Mouse (Mus musculus): ENCODE measurements around the gene Adgrg3. TPM values are rescaled to one million over a fixed set of nuclear protein-coding genes. Genes with fewer than 3 reads are reported as not detected.

Gene Adgrg3
- total and polyA plus RNA-seq, 3 experiments, result 0.12 to 0.49 TPM; not detected in 1

GRCm38 (mm10) chr8:95047884-95048680, 30.6 kb downstream of the Adgrg3 start:
- DNase-seq (ENCODE audit: low spot score), result no peak
- no peaks in the 10 kb centered on the region for H3K9me3 ChIP-seq (replicated peaks)
- no peaks in the 10 kb centered on the region for H3K36me3 ChIP-seq (replicated peaks)
- ATAC-seq (ENCODE audit: extremely low read depth, insufficient number of reproducible peaks, low FRiP score, poor library complexity, severe bottlenecking), result no peak
- TF ChIP-seq TAL1 (conservative IDR thresholded peaks at IDR 0.05; ENCODE audit: low read depth, low read length), result no peak
- no peak for TF ChIP-seq GATA2 (IDR thresholded peaks at IDR 0.05; ENCODE audit: borderline replicate concordance, low read depth, low read length)
- TF ChIP-seq GATA1 (IDR thresholded peaks at IDR 0.05; ENCODE audit: borderline replicate concordance, low read length), result no peak
- no peak for TF ChIP-seq CTCF (IDR thresholded peaks at IDR 0.05; ENCODE audit: low read depth, low read length)
- no peak for TF ChIP-seq POLR2AphosphoS5 (IDR thresholded peaks at IDR 0.05; ENCODE audit: insufficient replicate concordance, low read depth, low read length)
- peaks cover 12% of the 10 kb centered on the region for H3K27me3 ChIP-seq (ENCODE audit: insufficient read depth, low read length)
- no peak overlapping the region for H3K4me3 ChIP-seq (ENCODE audit: low read depth, low read length)
- no peaks in the 10 kb centered on the region for H3K4me1 ChIP-seq (ENCODE audit: insufficient read depth, low read depth, low read length)

GRCm38 (mm10) chr8:95049636-95050035, 32.1 kb downstream of the Adgrg3 start:
- H3K36me3 ChIP-seq (replicated peaks), result no peaks in the 10 kb centered on the region
- DNase-seq (ENCODE audit: low spot score) (no peak), ATAC-seq (ENCODE audit: extremely low read depth, insufficient number of reproducible peaks, low FRiP score, poor library complexity, severe bottlenecking) (no peak)
- H3K27me3 ChIP-seq (ENCODE audit: insufficient read depth, low read length), result peaks cover 11% of the 10 kb centered on the region
- TF ChIP-seq TAL1 (conservative IDR thresholded peaks at IDR 0.05; ENCODE audit: low read depth, low read length) (no peak), POLR2AphosphoS5 (IDR thresholded peaks at IDR 0.05; ENCODE audit: insufficient replicate concordance, low read depth, low read length) (no peak), CTCF (IDR thresholded peaks at IDR 0.05; ENCODE audit: low read depth, low read length) (no peak), GATA1 (IDR thresholded peaks at IDR 0.05; ENCODE audit: borderline replicate concordance, low read length) (no peak), GATA2 (IDR thresholded peaks at IDR 0.05; ENCODE audit: borderline replicate concordance, low read depth, low read length) (no peak)
- no peak overlapping the region for H3K4me3 ChIP-seq (ENCODE audit: low read depth, low read length)
- H3K9me3 ChIP-seq (replicated peaks), result no peaks in the 10 kb centered on the region
- no peaks in the 10 kb centered on the region for H3K4me1 ChIP-seq (ENCODE audit: insufficient read depth, low read depth, low read length)

GRCm38 (mm10) chr8:95054438-95054837, 36.9 kb downstream of the Adgrg3 start:
- ATAC-seq (ENCODE audit: extremely low read depth, insufficient number of reproducible peaks, low FRiP score, poor library complexity, severe bottlenecking), result no peak

GRCm38 (mm10) chr8:95054927-95055510, 37.5 kb downstream of the Adgrg3 start, which contains the start of gene Drc7:
Gene Drc7, plus strand, starts transcription at chr8:95055103.
- no peaks in the 10 kb centered on the region for H3K4me1 ChIP-seq (ENCODE audit: insufficient read depth, low read depth, low read length)

More at GRCm38 (mm10) chr8:95054438-95054837, 36.9 kb downstream of the Adgrg3 start:
- Histone ChIP-seq H3K4me3 (ENCODE audit: low read depth, low read length) (no peak overlapping the region), H3K4me1 (ENCODE audit: insufficient read depth, low read depth, low read length) (no peaks in the 10 kb centered on the region), H3K27me3 (ENCODE audit: insufficient read depth, low read length) (peaks cover 26% of the 10 kb centered on the region), H3K36me3 (replicated peaks) (no peaks in the 10 kb centered on the region), H3K9me3 (replicated peaks) (no peaks in the 10 kb centered on the region)
- TF ChIP-seq GATA2 (IDR thresholded peaks at IDR 0.05; ENCODE audit: borderline replicate concordance, low read depth, low read length), result no peak
- TF ChIP-seq CTCF (IDR thresholded peaks at IDR 0.05; ENCODE audit: low read depth, low read length), result no peak
- no peak for TF ChIP-seq POLR2AphosphoS5 (IDR thresholded peaks at IDR 0.05; ENCODE audit: insufficient replicate concordance, low read depth, low read length)
- TF ChIP-seq TAL1 (conservative IDR thresholded peaks at IDR 0.05; ENCODE audit: low read depth, low read length), result no peak
- no peak for TF ChIP-seq GATA1 (IDR thresholded peaks at IDR 0.05; ENCODE audit: borderline replicate concordance, low read length)
- DNase-seq (ENCODE audit: low spot score), result no peak

GRCm38 (mm10) chr8:95056414-95056813, 38.9 kb downstream of the Adgrg3 start:
- Histone ChIP-seq H3K36me3 (replicated peaks) (no peaks in the 10 kb centered on the region), H3K9me3 (replicated peaks) (no peaks in the 10 kb centered on the region), H3K4me3 (ENCODE audit: low read depth, low read length) (no peak overlapping the region), H3K27me3 (ENCODE audit: insufficient read depth, low read length) (peaks cover 26% of the 10 kb centered on the region), H3K4me1 (ENCODE audit: insufficient read depth, low read depth, low read length) (no peaks in the 10 kb centered on the region)
- TF ChIP-seq POLR2AphosphoS5 (IDR thresholded peaks at IDR 0.05; ENCODE audit: insufficient replicate concordance, low read depth, low read length), result no peak
- no peak for TF ChIP-seq GATA2 (IDR thresholded peaks at IDR 0.05; ENCODE audit: borderline replicate concordance, low read depth, low read length)
- TF ChIP-seq CTCF (IDR thresholded peaks at IDR 0.05; ENCODE audit: low read depth, low read length), result no peak
- no peak for TF ChIP-seq GATA1 (IDR thresholded peaks at IDR 0.05; ENCODE audit: borderline replicate concordance, low read length)
- TF ChIP-seq TAL1 (conservative IDR thresholded peaks at IDR 0.05; ENCODE audit: low read depth, low read length), result no peak
- no peak for DNase-seq (ENCODE audit: low spot score)
- no peak for ATAC-seq (ENCODE audit: extremely low read depth, insufficient number of reproducible peaks, low FRiP score, poor library complexity, severe bottlenecking)

More at GRCm38 (mm10) chr8:95054927-95055510, 37.5 kb downstream of the Adgrg3 start, which contains the start of gene Drc7:
- Histone ChIP-seq H3K9me3 (replicated peaks) (no peaks in the 10 kb centered on the region), H3K4me3 (ENCODE audit: low read depth, low read length) (no peak within 1 kb of the TSS), H3K36me3 (replicated peaks) (no peaks in the 10 kb centered on the region), H3K27me3 (ENCODE audit: insufficient read depth, low read length) (peaks cover 26% of the 10 kb centered on the region)
- no peak for TF ChIP-seq CTCF (IDR thresholded peaks at IDR 0.05; ENCODE audit: low read depth, low read length)
- no peak for TF ChIP-seq GATA1 (IDR thresholded peaks at IDR 0.05; ENCODE audit: borderline replicate concordance, low read length)
- no peak for TF ChIP-seq GATA2 (IDR thresholded peaks at IDR 0.05; ENCODE audit: borderline replicate concordance, low read depth, low read length)
- no peak for TF ChIP-seq TAL1 (conservative IDR thresholded peaks at IDR 0.05; ENCODE audit: low read depth, low read length)
- TF ChIP-seq POLR2AphosphoS5 (IDR thresholded peaks at IDR 0.05; ENCODE audit: insufficient replicate concordance, low read depth, low read length), result no peak
- DNase-seq (ENCODE audit: low spot score) (peak; percentile 5), ATAC-seq (ENCODE audit: extremely low read depth, insufficient number of reproducible peaks, low FRiP score, poor library complexity, severe bottlenecking) (no peak)

GRCm38 (mm10) chr8:95058661-95059060, 41.2 kb downstream of the Adgrg3 start:
- peaks cover 30% of the 10 kb centered on the region for H3K27me3 ChIP-seq (ENCODE audit: insufficient read depth, low read length)
- no peaks in the 10 kb centered on the region for H3K4me1 ChIP-seq (ENCODE audit: insufficient read depth, low read depth, low read length)
- no peaks in the 10 kb centered on the region for H3K36me3 ChIP-seq (replicated peaks)
- TF ChIP-seq TAL1 (conservative IDR thresholded peaks at IDR 0.05; ENCODE audit: low read depth, low read length) (no peak), GATA2 (IDR thresholded peaks at IDR 0.05; ENCODE audit: borderline replicate concordance, low read depth, low read length) (no peak), GATA1 (IDR thresholded peaks at IDR 0.05; ENCODE audit: borderline replicate concordance, low read length) (no peak), POLR2AphosphoS5 (IDR thresholded peaks at IDR 0.05; ENCODE audit: insufficient replicate concordance, low read depth, low read length) (no peak), CTCF (IDR thresholded peaks at IDR 0.05; ENCODE audit: low read depth, low read length) (no peak)
- no peaks in the 10 kb centered on the region for H3K9me3 ChIP-seq (replicated peaks)
- no peak for DNase-seq (ENCODE audit: low spot score)
- no peak for ATAC-seq (ENCODE audit: extremely low read depth, insufficient number of reproducible peaks, low FRiP score, poor library complexity, severe bottlenecking)
- H3K4me3 ChIP-seq (ENCODE audit: low read depth, low read length), result no peak overlapping the region
